Mouse (Mus musculus) stomach, embryonic 16.5 days (tissue): Measurements from ENCODE around the gene Ndufb5. TPM values are rescaled to one million over a fixed set of nuclear protein-coding genes. Genes with fewer than 3 reads are reported as not detected.

Experiments used
- polyA plus RNA-seq: library from polyadenylated mRNA; unstranded; fragments of >200 nt; fragmentation: Nextera tagmentation; extraction: Ambion mirVana; gene quantifications from 2 replicates; pipeline ENCODE4 v1.2.1, GENCODE M21; 2015

Ndufb5 gene
- polyA plus RNA-seq, 1 experiment from 2014 or later: 316 TPM

Other genes starting within 250 kb of the Ndufb5 start
- gene Kcnmb3, start 244.8 kb upstream of the Ndufb5 start, polyA plus RNA-seq: 0.17 TPM in 1 of 2 replicates, not detected in the other
- gene Zfp639, start 226.7 kb upstream of the Ndufb5 start, polyA plus RNA-seq: 30.0 and 33.4 TPM in 2 replicates
- gene Mfn1, start 207.5 kb upstream of the Ndufb5 start, polyA plus RNA-seq: 28.4 and 32.8 TPM in 2 replicates
- gene Gnb4, start 120.4 kb upstream of the Ndufb5 start, polyA plus RNA-seq: 66.1 and 73.3 TPM in 2 replicates
- 120 TPM in 2 replicates for gene Actl6a, start 30.7 kb upstream of the Ndufb5 start, polyA plus RNA-seq
- 26.4 and 28.1 TPM in 2 replicates for gene Mrpl47, start 615 bp downstream of the Ndufb5 start, polyA plus RNA-seq
- gene Usp13, start 80.6 kb downstream of the Ndufb5 start, polyA plus RNA-seq: 2.9 and 5.6 TPM in 2 replicates